Mouse (Mus musculus) 3T3-L1 (cell line): ENCODE measurements around the gene Aaas.

Experiments used
- DNase-seq: peaks from one replicate; pipeline ENCODE4 v3.0.0-alpha.2; 2015; ENCODE audit warnings: low read depth, low spot score

Gene Aaas

GRCm38 (mm10) chr15:102350138-102350941 is at the start of gene Aaas:
TSS of gene Aaas (minus strand) at chr15:102350771.
- DNase-seq, result peak; percentile 98

GRCm38 (mm10) chr15:102399229-102400221 is 49.0 kb upstream of the Aaas start:
- DNase-seq, result peak; percentile 86

GRCm38 (mm10) chr15:102398629-102399028 is 48.1 kb upstream of the Aaas start:
- DNase-seq, result peak; percentile 65

- peak; percentile 69 for DNase-seq
Observed at GRCm38 (mm10) chr15:102395061-102395460, 44.5 kb upstream of the Aaas start.

- no peak for DNase-seq
Observed at GRCm38 (mm10) chr15:102393584-102394014, 43.0 kb upstream of the Aaas start.

GRCm38 (mm10) chr15:102392520-102392919 is 41.9 kb upstream of the Aaas start:
- DNase-seq, result no peak

- no peak for DNase-seq
Observed at GRCm38 (mm10) chr15:102388942-102389341, 38.4 kb upstream of the Aaas start.

GRCm38 (mm10) chr15:102386640-102387039 is 36.1 kb upstream of the Aaas start:
- DNase-seq, result no peak

GRCm38 (mm10) chr15:102383671-102384070 is 33.1 kb upstream of the Aaas start:
- no peak for DNase-seq

GRCm38 (mm10) chr15:102381575-102381974 is 31.0 kb upstream of the Aaas start:
- peak; percentile 95 for DNase-seq

GRCm38 (mm10) chr15:102377810-102378262 is 27.3 kb upstream of the Aaas start:
- peak; percentile 96 for DNase-seq

- DNase-seq, result peak; percentile 96
Observed at GRCm38 (mm10) chr15:102377163-102377543, 26.6 kb upstream of the Aaas start.

GRCm38 (mm10) chr15:102376453-102377162 is 26.0 kb upstream of the Aaas start:
- DNase-seq, result peak; percentile 78

GRCm38 (mm10) chr15:102370727-102371126 is 20.2 kb upstream of the Aaas start:
- no peak for DNase-seq

- DNase-seq, result no peak
Observed at GRCm38 (mm10) chr15:102369972-102370371, 19.4 kb upstream of the Aaas start.

- no peak for DNase-seq
Observed at GRCm38 (mm10) chr15:102366733-102367344, 16.3 kb upstream of the Aaas start, which contains the start of gene Sp7. TSS of gene Sp7 (minus strand) at chr15:102367182.

GRCm38 (mm10) chr15:102366238-102366637 is 15.7 kb upstream of the Aaas start:
- no peak for DNase-seq

- DNase-seq, result no peak
Observed at GRCm38 (mm10) chr15:102364678-102365077, 14.1 kb upstream of the Aaas start.

GRCm38 (mm10) chr15:102362648-102363047 is 12.1 kb upstream of the Aaas start:
- no peak for DNase-seq

GRCm38 (mm10) chr15:102358834-102359233 is 8.3 kb upstream of the Aaas start:
- DNase-seq, result peak; percentile 65

- DNase-seq, result no peak
Observed at GRCm38 (mm10) chr15:102358126-102358525, 7.6 kb upstream of the Aaas start.
